17 mouse cellular contexts compared by ENCODE assay signal in the genomic region with DNA sequence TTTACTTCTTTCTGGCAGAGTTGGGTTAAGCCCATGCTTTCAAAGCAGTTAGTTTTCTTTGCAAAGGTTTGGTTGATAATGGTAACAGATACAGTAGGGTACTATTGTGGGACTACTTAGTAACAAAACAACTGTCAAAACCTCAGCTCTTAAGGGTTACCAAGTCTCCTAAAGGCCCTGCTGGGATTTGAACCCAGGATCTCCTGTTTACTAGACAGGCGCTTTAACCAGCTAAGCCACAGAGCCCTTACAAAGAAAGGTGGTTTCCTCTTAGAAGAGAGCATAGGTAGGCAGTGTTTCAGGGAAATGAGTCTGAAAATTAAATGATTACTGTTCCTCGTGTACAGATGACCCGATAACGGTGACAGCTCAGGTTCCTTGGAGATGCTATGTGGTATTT. TPM values are rescaled to one million over a fixed set of nuclear protein-coding genes. Genes with fewer than 3 reads are reported as not detected.
A peak's percentile ranks its signal among the peaks of the same experiment; 100 is the strongest.
DNase-seq lines count a peak whose midpoint lies in the region; ATAC-seq and TF ChIP-seq lines count a peak whose summit lies in the region.
"Had no signal": no experiment of that assay in that cellular context is flagged by ENCODE, and none has a peak within 500 bp of the region (broad histone marks: within the 10 kb centered on the region; RNA-seq: fewer than 3 reads in every experiment).

No protein-coding gene starts in this region.

- no peaks in the 10 kb centered on the region for H3K36me3 ChIP-seq in lung, embryonic 14.5 days (ENCODE audit: insufficient read depth)
- no peaks in the 10 kb centered on the region for H3K36me3 ChIP-seq in ES-E14 (ENCODE audit: control insufficient read depth, insufficient read depth, low read length, poor library complexity, severe bottlenecking)
- H3K36me3 ChIP-seq: embryonic facial prominence, embryonic 13.5 days; heart, embryonic 12.5 days; hindbrain, embryonic 12.5 days; limb, embryonic 13.5 days had no signal

- no peak overlapping the region for H3K4me3 ChIP-seq in lung, embryonic 14.5 days (ENCODE audit: low read depth, low read length)
- H3K4me3 ChIP-seq in ES-E14 (ENCODE audit: insufficient read depth in 1 of 2, low read depth in 1 of 2, low read length in 2 of 2, poor library complexity in 1 of 2, severe bottlenecking in 1 of 2) = peak overlapping the region; percentile 41 to 51; a peak in 2 of 4 replicates
- H3K4me3 ChIP-seq: embryonic facial prominence, embryonic 13.5 days; heart, embryonic 12.5 days; hindbrain, embryonic 12.5 days; limb, embryonic 13.5 days had no signal

- no peak for ATAC-seq in lung, embryonic 14.5 days (ENCODE audit: insufficient read depth)
- peak; percentile 14; the same call in 1 of the 2 replicates for ATAC-seq in megakaryocyte progenitor cell, adult 5-6 weeks (replicated peaks; ENCODE audit: poor library complexity)
- ATAC-seq: forebrain, embryonic 16.5 days had no signal

- H3K9me3 ChIP-seq in lung, embryonic 14.5 days (ENCODE audit: low read depth, low read length) = no peaks in the 10 kb centered on the region
- H3K9me3 ChIP-seq in ES-E14 (ENCODE audit: control insufficient read depth, insufficient read depth, low read depth, low read length) = no peaks in the 10 kb centered on the region
- H3K9me3 ChIP-seq: embryonic facial prominence, embryonic 13.5 days; heart, embryonic 12.5 days; hindbrain, embryonic 12.5 days; limb, embryonic 13.5 days had no signal

- H3K4me1 ChIP-seq in lung, embryonic 14.5 days (ENCODE audit: insufficient read depth) = no peaks in the 10 kb centered on the region
- H3K4me1 ChIP-seq in ES-E14 (ENCODE audit: control insufficient read depth in 2 of 2, insufficient read depth in 2 of 2, low read length in 2 of 2, poor library complexity in 1 of 2) = no peaks in the 10 kb centered on the region
- H3K4me1 ChIP-seq: heart, embryonic 12.5 days; hindbrain, embryonic 12.5 days; limb, embryonic 13.5 days had no signal

- H3K4me2 ChIP-seq in lung, embryonic 14.5 days = no peak overlapping the region
- H3K4me2 ChIP-seq: embryonic facial prominence, embryonic 13.5 days; heart, embryonic 12.5 days; hindbrain, embryonic 12.5 days; limb, embryonic 13.5 days had no signal

- TF ChIP-seq CTCF in lung, embryonic 14.5 days (IDR thresholded peaks at IDR 0.05; ENCODE audit: low read depth) = no peak

- in situ Hi-C loops in ES-E14 (cut with MboI; ENCODE audit: low sequenced_read_pairs in 2 of 2, unreplicated experiment in 2 of 2) = no loop called here

- no peak overlapping the region for H3K9ac ChIP-seq in lung, embryonic 14.5 days
- H3K9ac ChIP-seq in ES-E14 (ENCODE audit: insufficient read depth, low read depth, low read length, poor library complexity, severe bottlenecking) = no peak overlapping the region
- H3K9ac ChIP-seq: embryonic facial prominence, embryonic 13.5 days; heart, embryonic 12.5 days; hindbrain, embryonic 12.5 days; limb, embryonic 13.5 days had no signal

- H3K27ac ChIP-seq in lung, embryonic 14.5 days (ENCODE audit: low read depth) = no peak overlapping the region
- H3K27ac ChIP-seq in ES-E14 (ENCODE audit: insufficient read depth, low read depth, low read length, poor library complexity, severe bottlenecking) = no peak overlapping the region
- H3K27ac ChIP-seq: embryonic facial prominence, embryonic 13.5 days; hindbrain, embryonic 12.5 days; limb, embryonic 13.5 days had no signal

- WGBS in lung, embryonic 14.5 days = 31% methylated on average over 4 of the region's 4 CpGs

- DNase-seq in lung, embryonic 14.5 days = peak; percentile 32
- no peak for DNase-seq in lung, postnatal 36 days
- peak; percentile 74 for DNase-seq in ES-E14 (ENCODE audit: low read depth, low spot score)
- peak; percentile 81 for DNase-seq in embryo, embryonic 10.5 days (ENCODE audit: low spot score)
- no peak for DNase-seq in kidney, adult 9 months
- DNase-seq in thymus, postnatal 10 days (ENCODE audit: low spot score in 2 of 2) = no peak
- DNase-seq: adrenal gland, adult 8-10 months; lung, postnatal 14 days had no signal

- no peaks in the 10 kb centered on the region for H3K27me3 ChIP-seq in lung, embryonic 14.5 days (ENCODE audit: insufficient read depth, low read length)

TF ChIP-seq in ES-E14, 5 proteins besides CTCF, POLR2A, EP300 and RAD21:
- no peak for TF ChIP-seq ZNF384 (IDR thresholded peaks at IDR 0.05; ENCODE audit: low read depth, low read length)
- TF ChIP-seq MAFK (IDR thresholded peaks at IDR 0.05; ENCODE audit: insufficient read depth, low read depth, low read length) = peak; percentile 85
- no peak for TF ChIP-seq HCFC1 (IDR thresholded peaks at IDR 0.05; ENCODE audit: borderline replicate concordance, insufficient read depth, low read length)

RNA-seq across cellular contexts. Expression of a gene that starts 43.5 kb away (rescaled TPM):
- not detected in 2 replicates for polyA plus RNA-seq in lung, embryonic 14.5 days (2014; fragmentation: Nextera tagmentation; extraction: Ambion mirVana)
- not detected in 2 replicates for total RNA-seq in ES-E14 (2012; rRNA removed)
- not detected in 2 replicates for total RNA-seq in megakaryocyte progenitor cell, adult 5-6 weeks (2015)
- total RNA-seq in megakaryocyte progenitor cell, adult 5-6 weeks (2017) = not detected in 2 replicates
- total RNA-seq: adrenal gland, adult 8-10 months; monocyte, adult 5-6 weeks had no signal
- polyA plus RNA-seq: embryonic facial prominence, embryonic 13.5 days; forebrain, embryonic 16.5 days; heart, embryonic 12.5 days; hindbrain, embryonic 12.5 days; kidney, embryonic 14.5 days; limb, embryonic 13.5 days; stomach, embryonic 16.5 days had no signal

Comparison
In these comparisons a context has a peak if more than half of its experiments do, and no peak if none do; other contexts are left out.
1. DNase-seq: peak in lung, embryonic 14.5 days (single experiment), ES-E14 (single experiment) and embryo, embryonic 10.5 days (single experiment); none in lung, postnatal 36 days (single experiment), kidney, adult 9 months (single experiment) and thymus, postnatal 10 days (0 of 2).